Comparison of ENCODE assay signal across 8 mouse cellular contexts in the genomic region with DNA sequence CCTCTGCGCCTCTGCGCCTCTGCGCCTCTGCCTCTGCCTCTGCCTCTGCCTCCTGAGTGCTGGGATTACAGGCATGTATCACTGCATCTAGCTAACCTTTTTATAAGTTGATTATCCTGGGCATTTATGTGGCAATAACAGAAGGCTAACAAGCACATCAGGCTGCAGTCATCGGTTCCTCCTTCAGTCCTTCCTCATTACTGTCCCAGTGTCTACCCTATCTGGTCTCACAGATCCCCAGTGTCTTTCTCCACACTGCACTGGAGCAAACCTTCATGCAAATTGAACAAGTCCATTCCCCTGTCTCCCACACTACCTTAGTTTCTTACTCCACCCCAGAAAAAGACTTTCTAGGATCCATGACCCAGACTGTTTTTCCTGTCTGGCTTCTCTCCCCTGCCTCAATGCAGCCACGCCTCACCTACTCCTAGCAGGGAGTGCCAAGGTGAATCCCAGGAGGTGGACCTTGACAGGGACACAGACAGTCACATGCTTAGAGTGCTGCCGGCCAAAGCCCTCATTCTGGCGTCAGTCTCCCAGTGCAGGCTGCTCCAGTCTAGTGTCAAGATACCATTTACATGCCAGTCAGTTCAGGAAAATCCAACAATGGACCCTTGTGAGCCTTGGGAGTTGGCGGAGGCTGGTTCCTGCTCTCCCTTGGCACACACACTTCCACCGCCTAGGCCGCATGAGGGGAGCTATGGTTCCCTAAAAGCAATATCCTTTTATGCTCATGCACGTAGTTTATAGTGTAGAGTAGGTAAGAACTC. TPM values are rescaled to one million over a fixed set of nuclear protein-coding genes. Genes with fewer than 3 reads are reported as not detected.
A peak's percentile ranks its signal among the peaks of the same experiment; 100 is the strongest.
DNase-seq lines count a peak whose midpoint lies in the region; ATAC-seq lines count a peak whose summit lies in the region.
"Had no signal": no experiment of that assay in that cellular context is flagged by ENCODE, and none has a peak within 500 bp of the region (broad histone marks: within the 10 kb centered on the region; RNA-seq: fewer than 3 reads in every experiment).

No protein-coding gene starts in this region.

- no peak overlapping the region for H3K9ac ChIP-seq in hindbrain, embryonic 14.5 days

- no peak overlapping the region for H3K4me3 ChIP-seq in hindbrain, embryonic 14.5 days (replicated peaks; ENCODE audit: low read length)

- H3K36me3 ChIP-seq in hindbrain, embryonic 14.5 days (replicated peaks; ENCODE audit: control insufficient read depth, insufficient read depth) = no peaks in the 10 kb centered on the region

- peaks cover 6% of the 10 kb centered on the region; the same call in 1 of the 2 replicates for H3K4me1 ChIP-seq in hindbrain, embryonic 14.5 days (replicated peaks; ENCODE audit: control insufficient read depth, insufficient read depth, low read length)

- H3K4me2 ChIP-seq in hindbrain, embryonic 14.5 days (replicated peaks) = no peak overlapping the region

- H3K27ac ChIP-seq in hindbrain, embryonic 14.5 days = peak overlapping the region; percentile 80

- no peaks in the 10 kb centered on the region for H3K27me3 ChIP-seq in hindbrain, embryonic 14.5 days (ENCODE audit: control insufficient read depth, insufficient read depth, low read length)

- no peaks in the 10 kb centered on the region for H3K9me3 ChIP-seq in hindbrain, embryonic 14.5 days (ENCODE audit: control insufficient read depth, low read length)

- 76% methylated on average over 11 of the region's 11 CpGs for WGBS in hindbrain, embryonic 14.5 days

- ATAC-seq in hindbrain, embryonic 14.5 days (ENCODE audit: low FRiP score) = peak; percentile 83
- peak; percentile 87 for ATAC-seq in megakaryocyte, adult 5-6 weeks (ENCODE audit: poor library complexity, severe bottlenecking)

- DNase-seq in layer of hippocampus, adult 11-12 months (ENCODE audit: low spot score) = peak; percentile 73
- DNase-seq in layer of hippocampus, adult 9-10 months (ENCODE audit: low spot score) = no peak
- peak; percentile 79 for DNase-seq in fibroblast of lung, adult 2 months (ENCODE audit: low read depth)
- peak; percentile 48 for DNase-seq in hindbrain, embryonic 14.5 days (ENCODE audit: low spot score)
- no peak for DNase-seq in spleen, postnatal 4 days (ENCODE audit: low spot score in 2 of 2)
- DNase-seq in embryo, embryonic 11 days = no peak

RNA-seq across cellular contexts. Expression of a gene that starts 12.1 kb away (rescaled TPM):
- polyA plus RNA-seq in hindbrain, embryonic 14.5 days (2014; fragmentation: Nextera tagmentation; extraction: Ambion mirVana) = not detected in 2 replicates
- not detected in 2 replicates for total RNA-seq in megakaryocyte, adult 5-6 weeks (2015)
- not detected in 2 replicates for total RNA-seq in megakaryocyte, adult 5-6 weeks (2017)
- polyA plus RNA-seq: large intestine, adult 2 months had no signal

RNA-seq across cellular contexts. Expression of a gene that starts 22.1 kb away (rescaled TPM):
- polyA plus RNA-seq in hindbrain, embryonic 14.5 days (2014; fragmentation: Nextera tagmentation; extraction: Ambion mirVana) = 21.4 and 23.7 TPM in 2 replicates
- total RNA-seq in megakaryocyte, adult 5-6 weeks (2015) = 9.8 and 10.4 TPM in 2 replicates
- 3.3 and 8.8 TPM in 2 replicates for total RNA-seq in megakaryocyte, adult 5-6 weeks (2017)

RNA-seq across cellular contexts. Expression of a gene that starts 22.6 kb away (rescaled TPM):
- polyA plus RNA-seq in hindbrain, embryonic 14.5 days (2014; fragmentation: Nextera tagmentation; extraction: Ambion mirVana) = 3.2 and 4.2 TPM in 2 replicates
- 3.8 and 5.9 TPM in 2 replicates for total RNA-seq in megakaryocyte, adult 5-6 weeks (2015)
- total RNA-seq in megakaryocyte, adult 5-6 weeks (2017) = 12.9 and 24.2 TPM in 2 replicates

RNA-seq across cellular contexts. Expression of a gene that starts 44.7 kb away (rescaled TPM):
- 134 and 141 TPM in 2 replicates for polyA plus RNA-seq in hindbrain, embryonic 14.5 days (2014; fragmentation: Nextera tagmentation; extraction: Ambion mirVana)
- total RNA-seq in megakaryocyte, adult 5-6 weeks (2015) = 8.7 and 9.5 TPM in 2 replicates
- 5.2 and 9.6 TPM in 2 replicates for total RNA-seq in megakaryocyte, adult 5-6 weeks (2017)

RNA-seq across cellular contexts. Expression of a gene that starts 58.1 kb away (rescaled TPM):
- 0.47 and 1.1 TPM in 2 replicates for polyA plus RNA-seq in hindbrain, embryonic 14.5 days (2014; fragmentation: Nextera tagmentation; extraction: Ambion mirVana)
- total RNA-seq in megakaryocyte, adult 5-6 weeks (2015) = 149 and 170 TPM in 2 replicates
- 140 and 184 TPM in 2 replicates for total RNA-seq in megakaryocyte, adult 5-6 weeks (2017)

Comparison
In these comparisons a context has a peak if more than half of its experiments do, and no peak if none do; other contexts are left out.
1. DNase-seq: peak in layer of hippocampus, adult 11-12 months (single experiment), fibroblast of lung, adult 2 months (single experiment) and hindbrain, embryonic 14.5 days (single experiment); none in layer of hippocampus, adult 9-10 months (single experiment), spleen, postnatal 4 days (0 of 2) and embryo, embryonic 11 days (single experiment).